Mouse (Mus musculus) adrenal gland, postnatal 4 days (tissue): ENCODE results near the gene Car6. TPM values are rescaled to one million over a fixed set of nuclear protein-coding genes. Genes with fewer than 3 reads are reported as not detected.

Source experiments
- DNase-seq, 2 experiments: peaks; one replicate each; pipeline ENCODE4 v3.0.0; 2021 to 2022; ENCODE audit warnings: low spot score in 2 of 2, mixed read lengths in 2 of 2
- total RNA-seq, 2 experiments: library from RNA; stranded (reverse); gene quantifications; 2 replicates each; pipeline ENCODE4 v1.2.3; 2021

Gene Car6
- total RNA-seq, 2 experiments from 2014 or later, result not detected

GRCm38 (mm10) chr4:150229747-150230390 lies 28.7 kb upstream of the Car6 start:
- no peak for DNase-seq

GRCm38 (mm10) chr4:150228581-150229348 lies 27.6 kb upstream of the Car6 start:
- DNase-seq, result no peak

GRCm38 (mm10) chr4:150226818-150227688 lies 25.9 kb upstream of the Car6 start:
- peak; percentile 22 to 54 for DNase-seq

- DNase-seq, result no peak
Observed at GRCm38 (mm10) chr4:150225700-150226099, 24.6 kb upstream of the Car6 start.

- no peak for DNase-seq
Observed at GRCm38 (mm10) chr4:150223830-150224229, 22.7 kb upstream of the Car6 start.

- no peak for DNase-seq
Observed at GRCm38 (mm10) chr4:150221017-150221640, 20.0 kb upstream of the Car6 start.

- peak in 1 of 2 experiments; percentile 47 for DNase-seq
Observed at GRCm38 (mm10) chr4:150220584-150220983, 19.5 kb upstream of the Car6 start.

GRCm38 (mm10) chr4:150219501-150220292 lies 18.6 kb upstream of the Car6 start:
- peak in 1 of 2 experiments; percentile 26 for DNase-seq

- DNase-seq, result no peak
Observed at GRCm38 (mm10) chr4:150217935-150218334, 16.8 kb upstream of the Car6 start.

- DNase-seq, result no peak
Observed at GRCm38 (mm10) chr4:150217042-150217554, 16.0 kb upstream of the Car6 start.

- DNase-seq, result no peak
Observed at GRCm38 (mm10) chr4:150216423-150216822, 15.3 kb upstream of the Car6 start.

GRCm38 (mm10) chr4:150213910-150214309 lies 12.8 kb upstream of the Car6 start:
- no peak for DNase-seq

- peak in 1 of 2 experiments; percentile 29 for DNase-seq
Observed at GRCm38 (mm10) chr4:150212553-150212971, 11.4 kb upstream of the Car6 start.

GRCm38 (mm10) chr4:150211930-150212552 lies 10.9 kb upstream of the Car6 start:
- DNase-seq, result no peak

- DNase-seq, result no peak
Observed at GRCm38 (mm10) chr4:150210306-150210705, 9.2 kb upstream of the Car6 start.

- no peak for DNase-seq
Observed at GRCm38 (mm10) chr4:150209751-150210150, 8.6 kb upstream of the Car6 start.

- DNase-seq, result no peak
Observed at GRCm38 (mm10) chr4:150204877-150205276, 3.7 kb upstream of the Car6 start.

GRCm38 (mm10) chr4:150202702-150203101 lies 1.6 kb upstream of the Car6 start:
- DNase-seq, result no peak

GRCm38 (mm10) chr4:150198268-150198667 lies 2.9 kb downstream of the Car6 start:
- DNase-seq, result no peak

- DNase-seq, result no peak
Observed at GRCm38 (mm10) chr4:150193915-150194314, 7.2 kb downstream of the Car6 start.
